8 mouse cellular contexts compared by ENCODE assay signal in genomic region chr2:27886608-27887460, GRCm38 (mm10). TPM values are rescaled to one million over a fixed set of nuclear protein-coding genes. Genes with fewer than 3 reads are reported as not detected.
A peak's percentile ranks its signal among the peaks of the same experiment; 100 is the strongest.
DNase-seq lines count a peak whose midpoint lies in the region; ATAC-seq and TF ChIP-seq lines count a peak whose summit lies in the region.

No protein-coding gene starts in this region.

- peaks cover 53% of the 10 kb centered on the region for H3K4me1 ChIP-seq in embryonic facial prominence, embryonic 10.5 days
- H3K4me1 ChIP-seq in heart, embryonic 14.5 days (ENCODE audit: control insufficient read depth in 2 of 2, insufficient read depth in 2 of 2, low read length in 2 of 2) = peaks cover 13 to 38% of the 10 kb centered on the region in 2 experiments; a peak in 3 of 4 replicates
- peaks cover 15% of the 10 kb centered on the region; the same call in 1 of the 2 replicates for H3K4me1 ChIP-seq in kidney, postnatal 0 days (replicated peaks; ENCODE audit: insufficient read depth, low read length)
- no peaks in the 10 kb centered on the region; the same call in 1 of the 2 replicates for H3K4me1 ChIP-seq in small intestine, adult 2 months (ENCODE audit: control insufficient read depth, insufficient read depth, insufficient read length, low read length)

- DNase-seq in left cerebral cortex, adult 2 months (ENCODE audit: extremely low spot score in 1 of 2, low spot score in 2 of 2) = peak; percentile 19 to 26
- no peak for DNase-seq in left cerebral cortex, postnatal 14 days (ENCODE audit: low spot score in 2 of 2)
- peak; percentile 74 for DNase-seq in embryonic facial prominence, embryonic 10.5 days (ENCODE audit: low spot score)
- DNase-seq in kidney, postnatal 0 days (ENCODE audit: low spot score) = peak; percentile 84
- DNase-seq in lung, postnatal 25 days (ENCODE audit: low spot score) = peak; percentile 48
- no peak for DNase-seq in layer of hippocampus, adult 9-11 months

- H3K4me2 ChIP-seq in heart, embryonic 14.5 days (ENCODE audit: low read length) = peak overlapping the region; percentile 99
- H3K4me2 ChIP-seq in kidney, postnatal 0 days (ENCODE audit: low read length) = peak overlapping the region; percentile 91

- H3K9ac ChIP-seq in heart, embryonic 14.5 days (ENCODE audit: low read length) = peak overlapping the region; percentile 89
- peak overlapping the region; percentile 69 for H3K9ac ChIP-seq in kidney, postnatal 0 days (ENCODE audit: low read depth, low read length)

- intact Hi-C loops in left cerebral cortex, adult 2 months (cut with DNase I) = loop anchor here (2.0 kb wide), 1 partner anchor 114 kb away; no protein-coding TSS in a partner anchor
- intact Hi-C loops in left cerebral cortex, postnatal 14 days (cut with DNase I) = loop anchor here (2.0 to 10.0 kb wide), 2 partner anchors 114 to 332 kb away; no protein-coding TSS in a partner anchor

- no peak for TF ChIP-seq POLR2A in small intestine, adult 2 months (IDR thresholded peaks at IDR 0.05; ENCODE audit: low read depth, low read length)

- H3K9me3 ChIP-seq in embryonic facial prominence, embryonic 10.5 days = no peaks in the 10 kb centered on the region
- no peaks in the 10 kb centered on the region for H3K9me3 ChIP-seq in heart, embryonic 14.5 days (ENCODE audit: control insufficient read depth, low read length)
- H3K9me3 ChIP-seq in kidney, postnatal 0 days (replicated peaks; ENCODE audit: low read length) = no peaks in the 10 kb centered on the region

- WGBS in embryonic facial prominence, embryonic 10.5 days = under 1% methylated on average over 67 of the region's 67 CpGs
- under 1% methylated on average over 67 of the region's 67 CpGs for WGBS in heart, embryonic 14.5 days
- WGBS in kidney, postnatal 0 days = under 1% methylated on average over 66 of the region's 67 CpGs
- 1% methylated on average over 66 of the region's 67 CpGs for WGBS in small intestine, adult 2 months

- no peak for ATAC-seq in heart, embryonic 14.5 days (ENCODE audit: insufficient number of reproducible peaks, insufficient read depth, low FRiP score, low read depth)
- peak; percentile 12; the same call in 1 of the 2 replicates for ATAC-seq in kidney, postnatal 0 days (replicated peaks; ENCODE audit: low FRiP score, low read depth)

- peak; percentile 49 for TF ChIP-seq CTCF in left cerebral cortex, adult 2 months (IDR thresholded peaks at IDR 0.05)
- TF ChIP-seq CTCF in kidney, postnatal 0 days (IDR thresholded peaks at IDR 0.05; ENCODE audit: low read depth) = peak; percentile 67
- TF ChIP-seq CTCF in small intestine, adult 2 months (IDR thresholded peaks at IDR 0.05; ENCODE audit: extremely low read depth, insufficient read length, insufficient replicate concordance, low read depth, low read length) = no peak

- no peaks in the 10 kb centered on the region for H3K36me3 ChIP-seq in embryonic facial prominence, embryonic 10.5 days (replicated peaks)
- H3K36me3 ChIP-seq in heart, embryonic 14.5 days (ENCODE audit: control insufficient read depth, insufficient read depth, low read length) = 0 out of 2 replicates have a peak, but pooled peaks cover 3% of the 10 kb centered on the region
- H3K36me3 ChIP-seq in kidney, postnatal 0 days (ENCODE audit: insufficient read depth, low read length) = no peaks in the 10 kb centered on the region
- no peaks in the 10 kb centered on the region for H3K36me3 ChIP-seq in small intestine, adult 2 months (ENCODE audit: control insufficient read depth, insufficient read depth, low read length)

- peak overlapping the region; percentile 63 for H3K4me3 ChIP-seq in left cerebral cortex, adult 2 months
- H3K4me3 ChIP-seq in embryonic facial prominence, embryonic 10.5 days = peak overlapping the region; percentile 80
- H3K4me3 ChIP-seq in heart, embryonic 14.5 days (ENCODE audit: control insufficient read depth in 1 of 2, insufficient read depth in 1 of 2, low read depth in 1 of 2, low read length in 2 of 2) = peak overlapping the region; percentile 73 to 84
- peak overlapping the region; percentile 58 for H3K4me3 ChIP-seq in kidney, postnatal 0 days (replicated peaks; ENCODE audit: low read depth, low read length)
- H3K4me3 ChIP-seq in small intestine, adult 2 months (ENCODE audit: low read depth, low read length) = peak overlapping the region; percentile 65

- peaks cover 44% of the 10 kb centered on the region for H3K27me3 ChIP-seq in embryonic facial prominence, embryonic 10.5 days (replicated peaks; ENCODE audit: low read depth, poor library complexity, severe bottlenecking)
- H3K27me3 ChIP-seq in heart, embryonic 14.5 days (ENCODE audit: control insufficient read depth, insufficient read depth, low read length) = peaks cover 6% of the 10 kb centered on the region; the same call in 1 of the 2 replicates
- no peaks in the 10 kb centered on the region for H3K27me3 ChIP-seq in kidney, postnatal 0 days (ENCODE audit: insufficient read depth, low read length)
- peaks cover 20% of the 10 kb centered on the region for H3K27me3 ChIP-seq in small intestine, adult 2 months (ENCODE audit: control insufficient read depth, insufficient read depth, low read length)

- H3K27ac ChIP-seq in left cerebral cortex, adult 2 months = peak overlapping the region; percentile 63; the same call in 1 of the 2 replicates
- H3K27ac ChIP-seq in embryonic facial prominence, embryonic 10.5 days (replicated peaks) = peak overlapping the region; percentile 90
- H3K27ac ChIP-seq in heart, embryonic 14.5 days (replicated peaks in 1 of 2; ENCODE audit: control insufficient read depth in 1 of 2, insufficient read depth in 1 of 2, low read depth in 2 of 2, low read length in 2 of 2) = peak overlapping the region; percentile 30 to 76
- peak overlapping the region; percentile 61 for H3K27ac ChIP-seq in kidney, postnatal 0 days
- H3K27ac ChIP-seq in small intestine, adult 2 months (ENCODE audit: insufficient read depth, low read depth, low read length) = peak overlapping the region; percentile 58; the same call in 1 of the 2 replicates

RNA-seq across cellular contexts. Expression of gene Col5a1, which starts 0.6 kb away (rescaled TPM):
- total RNA-seq in left cerebral cortex, adult 2 months (2021) = 10 to 100 TPM in 1 of 2 experiments, 1 to 10 TPM in 1; 6.9 to 10.1 TPM
- 10 to 100 TPM; 10.8 to 13.3 TPM for total RNA-seq in left cerebral cortex, postnatal 14 days (2021)
- 16.5 and 19.3 TPM in 2 replicates for polyA plus RNA-seq in embryonic facial prominence, embryonic 10.5 days (2016; fragmentation: Nextera tagmentation; extraction: Ambion mirVana)
- polyA plus RNA-seq in heart, embryonic 14.5 days (2014; fragmentation: Nextera tagmentation; extraction: Ambion mirVana) = 62.9 and 70.0 TPM in 2 replicates
- 33.2 and 36.5 TPM in 2 replicates for polyA plus RNA-seq in kidney, postnatal 0 days (2015; fragmentation: Nextera tagmentation; extraction: Ambion mirVana)
- 7.8 and 12.3 TPM in 2 replicates for polyA plus RNA-seq in small intestine, adult 2 months (2012; rRNA removed)

Comparison
In these comparisons a context has a peak if more than half of its experiments do, and no peak if none do; other contexts are left out.
1. DNase-seq: peak in left cerebral cortex, adult 2 months (2 of 2), embryonic facial prominence, embryonic 10.5 days (single experiment), kidney, postnatal 0 days (single experiment) and lung, postnatal 25 days (single experiment); none in left cerebral cortex, postnatal 14 days (0 of 2) and layer of hippocampus, adult 9-11 months (single experiment).
2. Peak in every context shown above with its lines, with median percentiles within 50 percentile points of each other: H3K27ac ChIP-seq and H3K4me3 ChIP-seq.